Mouse (Mus musculus): ENCODE measurements around the gene Slc22a17.

GRCm38 (mm10) chr14:54876539-54877047 lies 36.3 kb downstream of the Slc22a17 start:
- TF ChIP-seq CTCF (IDR thresholded peaks at IDR 0.05; ENCODE audit: low read depth, low read length) (no peak), POLR2A (IDR thresholded peaks at IDR 0.05; ENCODE audit: borderline replicate concordance, low read depth, low read length) (no peak)
